Mouse (Mus musculus): ENCODE results near the gene Spata5. TPM values are rescaled to one million over a fixed set of nuclear protein-coding genes. Genes with fewer than 3 reads are reported as not detected.

The Spata5 gene
- total and polyA plus RNA-seq, 3 experiments: 35.0 to 52.9 (median 49.7) TPM

GRCm38 (mm10) chr3:37381457-37381856 is 38.2 kb upstream of the Spata5 start:
- Histone ChIP-seq H3K27me3 (replicated peaks) (no peaks in the 10 kb centered on the region), H3K4me3 (replicated peaks in 1 of 3; ENCODE audit: low read depth in 2 of 3, low read length in 2 of 3, poor library complexity in 1 of 3) (no peak overlapping the region), H3K4me2 (ENCODE audit: insufficient read depth, low read depth, poor library complexity, severe bottlenecking) (no peak overlapping the region), H3K79me2 (replicated peaks; ENCODE audit: control insufficient read depth, extremely low read depth, insufficient read depth, poor library complexity, severe bottlenecking) (no peaks in the 10 kb centered on the region), H3K9ac (ENCODE audit: insufficient read depth, low read depth) (no peak overlapping the region), H3K36me3 (replicated peaks in 1 of 2; ENCODE audit: control insufficient read depth in 1 of 2, insufficient read depth in 1 of 2, low read length in 1 of 2) (no peaks in the 10 kb centered on the region), H3K9me3 (replicated peaks; ENCODE audit: low read length) (no peaks in the 10 kb centered on the region), H3K4me1 (ENCODE audit: control insufficient read depth in 1 of 2, insufficient read depth in 2 of 2) (no peaks in the 10 kb centered on the region), H3K27ac (ENCODE audit: insufficient read depth, low read depth) (no peak overlapping the region)
- dilution Hi-C loops (cut with MboI; ENCODE audit: extremely low pct_ligation_motif_present, extremely low pct_unique_long_range_greater_than_20kb, low sequenced_read_pairs) (no loop called here), in situ Hi-C loops (cut with MboI; ENCODE audit: low pct_ligation_motif_present, low pct_unique_long_range_greater_than_20kb, low sequenced_read_pairs) (no loop called here)
- TF ChIP-seq RCOR1 (conservative IDR thresholded peaks at IDR 0.05; ENCODE audit: low read depth, low read length) (no peak), JUND (conservative IDR thresholded peaks at IDR 0.05; ENCODE audit: low read depth, low read length) (no peak), IRF4 (IDR thresholded peaks at IDR 0.05; ENCODE audit: low read depth, low read length) (no peak), USF1 (IDR thresholded peaks at IDR 0.05; ENCODE audit: low read depth, low read length) (no peak), MAX (IDR thresholded peaks at IDR 0.05; ENCODE audit: low read length) (no peak), USF2 (conservative IDR thresholded peaks at IDR 0.05; ENCODE audit: low read depth, low read length) (no peak), ZMIZ1 (IDR thresholded peaks at IDR 0.05; ENCODE audit: low read depth, low read length) (no peak), POLR2A (IDR thresholded peaks at IDR 0.05; ENCODE audit: low read depth, low read length) (no peak)
- DNase-seq (ENCODE audit: extremely low read depth): no peak

- H3K4me3 ChIP-seq (replicated peaks in 1 of 3; ENCODE audit: low read depth in 2 of 3, low read length in 2 of 3, poor library complexity in 1 of 3): no peak overlapping the region
- H3K36me3 ChIP-seq (replicated peaks in 1 of 2; ENCODE audit: control insufficient read depth in 1 of 2, insufficient read depth in 1 of 2, low read length in 1 of 2): no peaks in the 10 kb centered on the region
- H3K27me3 ChIP-seq (replicated peaks): no peaks in the 10 kb centered on the region
- H3K4me1 ChIP-seq (ENCODE audit: control insufficient read depth in 1 of 2, insufficient read depth in 2 of 2): peaks cover 0 to 9% of the 10 kb centered on the region in 2 experiments; a peak in 2 of 4 replicates
- TF ChIP-seq RAD21 (IDR thresholded peaks at IDR 0.05; ENCODE audit: low read depth, low read length): peak; percentile 27
- no peak for TF ChIP-seq SMC3 (IDR thresholded peaks at IDR 0.05; ENCODE audit: low read depth, low read length)
- no peak overlapping the region for H3K4me2 ChIP-seq (ENCODE audit: insufficient read depth, low read depth, poor library complexity, severe bottlenecking)
- dilution Hi-C loops (cut with MboI; ENCODE audit: extremely low pct_ligation_motif_present, extremely low pct_unique_long_range_greater_than_20kb, low sequenced_read_pairs): no loop called here
- H3K9ac ChIP-seq (ENCODE audit: insufficient read depth, low read depth): no peak overlapping the region
- in situ Hi-C loops (cut with MboI; ENCODE audit: low pct_ligation_motif_present, low pct_unique_long_range_greater_than_20kb, low sequenced_read_pairs): no loop called here
- H3K79me2 ChIP-seq (replicated peaks; ENCODE audit: control insufficient read depth, extremely low read depth, insufficient read depth, poor library complexity, severe bottlenecking): no peaks in the 10 kb centered on the region
- no peak for DNase-seq (ENCODE audit: extremely low read depth)
- H3K9me3 ChIP-seq (replicated peaks; ENCODE audit: low read length): no peaks in the 10 kb centered on the region
- no peak overlapping the region for H3K27ac ChIP-seq (ENCODE audit: insufficient read depth, low read depth)
These were observed 36.5 kb upstream of the Spata5 start for GRCm38 (mm10) chr3:37383096-37383765.

GRCm38 (mm10) chr3:37387310-37387709 is 32.4 kb upstream of the Spata5 start:
- in situ Hi-C loops (cut with MboI; ENCODE audit: low pct_ligation_motif_present, low pct_unique_long_range_greater_than_20kb, low sequenced_read_pairs): no loop called here
- no peaks in the 10 kb centered on the region for H3K27me3 ChIP-seq (replicated peaks)
- no peaks in the 10 kb centered on the region for H3K36me3 ChIP-seq (replicated peaks in 1 of 2; ENCODE audit: control insufficient read depth in 1 of 2, insufficient read depth in 1 of 2, low read length in 1 of 2)
- H3K27ac ChIP-seq (ENCODE audit: insufficient read depth, low read depth): no peak overlapping the region
- H3K9me3 ChIP-seq (replicated peaks; ENCODE audit: low read length): peaks cover 5% of the 10 kb centered on the region
- no peak overlapping the region for H3K4me3 ChIP-seq (replicated peaks in 1 of 3; ENCODE audit: low read depth in 2 of 3, low read length in 2 of 3, poor library complexity in 1 of 3)
- H3K4me1 ChIP-seq (ENCODE audit: control insufficient read depth in 1 of 2, insufficient read depth in 2 of 2): peaks cover 0 to 9% of the 10 kb centered on the region in 2 experiments; a peak in 2 of 4 replicates
- no peak overlapping the region for H3K9ac ChIP-seq (ENCODE audit: insufficient read depth, low read depth)
- no peaks in the 10 kb centered on the region for H3K79me2 ChIP-seq (replicated peaks; ENCODE audit: control insufficient read depth, extremely low read depth, insufficient read depth, poor library complexity, severe bottlenecking)
- TF ChIP-seq EP300 (IDR thresholded peaks at IDR 0.05; ENCODE audit: low read length): no peak
- TF ChIP-seq IRF4 (IDR thresholded peaks at IDR 0.05; ENCODE audit: low read depth, low read length): 0 out of 2 replicates have a peak, but pooled peaks have one; percentile 14
- dilution Hi-C loops (cut with MboI; ENCODE audit: extremely low pct_ligation_motif_present, extremely low pct_unique_long_range_greater_than_20kb, low sequenced_read_pairs): no loop called here
- no peak for DNase-seq (ENCODE audit: extremely low read depth)
- no peak overlapping the region for H3K4me2 ChIP-seq (ENCODE audit: insufficient read depth, low read depth, poor library complexity, severe bottlenecking)
